Mouse (Mus musculus): ENCODE measurements at regions not wholly inside any gene's neighbourhood (a gene's known extent, or its start where the extent isn't known, plus 50 kb on each side); places are given as distances from the start of the nearest gene placed in this dataset.

GRCm38 (mm10) chr3:51127875-51128274, 96.4 kb upstream of the Noct start:
- TF ChIP-seq CTCF (IDR thresholded peaks at IDR 0.05; ENCODE audit: low read depth) (no peak), EP300 (IDR thresholded peaks at IDR 0.05; ENCODE audit: low read depth) (no peak)

Data from liver, embryonic 14.5 days (tissue).